Mouse (Mus musculus) liver, postnatal 0 days (tissue): ENCODE results near the gene Lingo3. TPM values are rescaled to one million over a fixed set of nuclear protein-coding genes. Genes with fewer than 3 reads are reported as not detected.

Experiments used
- ATAC-seq: fragments of 200-750 bp; cut with Nextera tagmentation; 2 replicates; pipeline ENCODE4 v1.8.0; 2017; ENCODE audit warnings: mild to moderate bottlenecking, moderate library complexity
- DNase-seq: peaks from one replicate; pipeline ENCODE4 v3.0.0-alpha.2; 2016
- H3K27ac ChIP-seq: fragments of 300-500 bp; sonication (generic); 2 replicates; pipeline ENCODE4 v1.5.1; 2014; ENCODE audit warnings: antibody characterized with exemption, moderate library complexity, mild to moderate bottlenecking, low read depth
- H3K27me3 ChIP-seq: fragments of 300-500 bp; sonication (generic); 2 replicates; pipeline ENCODE4 v1.6.1; 2014; ENCODE audit warnings: low read length, control low read depth, mixed read lengths; ENCODE audit not compliant: insufficient read depth
- H3K36me3 ChIP-seq: fragments of 300-500 bp; sonication (generic); replicated peaks from 2 replicates; pipeline ENCODE4 v1.6.1; 2014; ENCODE audit warnings: mild to moderate bottlenecking, control low read depth, low read length, moderate library complexity, mixed read lengths; ENCODE audit not compliant: insufficient read depth
- H3K4me1 ChIP-seq: fragments of 300-500 bp; sonication (generic); 2 replicates; pipeline ENCODE4 v1.6.1; 2014; ENCODE audit warnings: antibody characterized with exemption, mild to moderate bottlenecking, control low read depth; ENCODE audit not compliant: insufficient read depth
- H3K4me2 ChIP-seq: fragments of 300-500 bp; sonication (generic); 2 replicates; pipeline ENCODE4 v1.6.1; 2014; ENCODE audit warnings: low read depth, mild to moderate bottlenecking, low read length, moderate library complexity, mixed read lengths
- H3K4me3 ChIP-seq: fragments of 300-500 bp; sonication (generic); 2 replicates; pipeline ENCODE4 v1.5.1; 2014; ENCODE audit warnings: low read depth, low read length
- H3K9ac ChIP-seq: fragments of 300-500 bp; sonication (generic); replicated peaks from 2 replicates; pipeline ENCODE4 v1.6.1; 2014; ENCODE audit warnings: mild to moderate bottlenecking, moderate library complexity
- H3K9me3 ChIP-seq: fragments of 300-500 bp; sonication (generic); 2 replicates; pipeline ENCODE4 v1.6.1; 2016; ENCODE audit warnings: mild to moderate bottlenecking, control low read depth, low read length, mixed read lengths
- CTCF ChIP-seq: sonication (generic); IDR thresholded peaks from 2 replicates; pipeline ENCODE4 v1.5.1; 2016; ENCODE audit warnings: antibody characterized with exemption, low read depth
- EP300 ChIP-seq: IDR thresholded peaks from 2 replicates; pipeline ENCODE4 v1.6.1; 2016; ENCODE audit warnings: antibody characterized with exemption, low read depth, mild to moderate bottlenecking
- WGBS: fragments of 180-500 bp; shearing (Covaris S2); extraction: QIAGEN DNeasy Blood & Tissue Kit; methylation state at CpG from one replicate; pipeline ENCODE4 v1.1.7; 2014; ENCODE audit not compliant: insufficient replicate concordance; 5-methylcytosine and 5-hydroxymethylcytosine counted together
- polyA plus RNA-seq: library from polyadenylated mRNA; unstranded; fragments of >200 nt; fragmentation: Nextera tagmentation; extraction: Ambion mirVana; gene quantifications from 2 replicates; pipeline ENCODE4 v1.2.1, GENCODE M21; 2015

Lingo3 gene
- polyA plus RNA-seq, 1 experiment from 2014 or later: not detected

DNA sequence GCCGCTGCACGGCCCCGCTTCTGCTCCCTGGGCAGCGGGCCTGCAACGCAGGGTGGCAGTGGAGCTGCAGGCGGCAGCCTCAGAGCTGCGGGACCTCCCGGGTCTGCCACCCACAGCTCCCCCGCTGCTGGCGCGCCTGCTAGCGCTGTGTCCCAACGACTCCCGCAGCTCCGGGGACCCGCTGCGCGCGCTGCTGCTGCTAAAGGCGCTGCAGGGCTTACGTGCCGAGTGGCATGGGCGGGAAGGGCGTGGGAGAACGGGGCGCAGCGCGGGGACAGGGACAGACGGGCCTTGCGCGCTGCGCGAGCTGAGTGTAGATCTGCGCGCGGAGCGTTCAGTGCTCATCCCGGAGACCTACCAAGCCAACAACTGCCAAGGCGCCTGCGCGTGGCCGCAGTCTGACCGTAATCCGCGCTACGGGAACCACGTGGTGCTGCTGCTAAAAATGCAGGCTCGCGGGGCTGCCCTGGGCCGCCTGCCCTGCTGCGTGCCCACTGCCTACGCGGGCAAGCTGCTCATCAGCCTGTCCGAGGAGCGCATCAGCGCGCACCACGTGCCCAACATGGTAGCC is 36.7 kb downstream of the Lingo3 start:
- peaks cover 32% of the 10 kb centered on the region for H3K27me3 ChIP-seq
- peak; percentile 66 for DNase-seq
- TF ChIP-seq CTCF: 0 out of 2 replicates have a peak, but pooled peaks have one; percentile 12
- TF ChIP-seq EP300: no peak
- WGBS: 5% methylated on average over 53 of the region's 58 CpGs
- H3K36me3 ChIP-seq: peaks cover 32% of the 10 kb centered on the region
- no peak overlapping the region for H3K27ac ChIP-seq
- peak; percentile 55 for ATAC-seq
- H3K4me1 ChIP-seq: peaks cover 27% of the 10 kb centered on the region
- no peaks in the 10 kb centered on the region for H3K9me3 ChIP-seq
- H3K4me2 ChIP-seq: peak overlapping the region; percentile 76
- no peak overlapping the region; the same call in 1 of the 2 replicates for H3K9ac ChIP-seq
- H3K4me3 ChIP-seq: peak overlapping the region; percentile 32

DNA sequence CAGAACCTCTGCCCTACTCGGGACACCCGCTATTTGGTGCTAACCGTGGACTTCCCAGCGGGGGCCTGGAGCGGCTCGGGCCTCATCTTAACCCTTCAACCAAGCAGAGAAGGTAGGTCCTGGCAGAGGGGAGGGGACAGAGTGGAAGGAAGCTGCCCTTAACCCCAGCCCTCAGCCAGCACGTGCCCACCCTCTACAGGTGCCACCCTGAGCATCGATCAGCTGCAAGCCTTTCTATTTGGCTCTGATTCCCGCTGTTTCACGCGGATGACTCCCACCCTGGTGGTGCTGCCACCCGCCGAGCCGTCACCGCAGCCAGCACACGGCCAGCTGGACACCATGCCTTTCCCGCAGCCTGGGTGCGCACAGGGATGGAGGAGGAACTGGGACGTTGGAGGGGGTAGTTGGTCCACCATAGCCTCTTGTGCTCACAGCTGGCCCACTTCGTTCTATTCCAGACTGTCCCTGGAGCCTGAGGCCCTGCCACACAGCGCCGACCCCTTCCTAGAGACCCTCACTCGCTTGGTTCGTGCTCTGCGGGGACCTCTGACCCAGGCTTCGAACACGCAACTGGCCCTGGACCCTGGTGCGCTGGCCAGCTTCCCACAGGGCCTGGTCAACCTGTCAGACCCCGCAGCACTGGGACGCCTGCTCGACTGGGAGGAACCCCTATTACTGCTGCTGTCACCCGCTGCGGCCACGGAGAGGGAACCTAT is 37.3 kb downstream of the Lingo3 start:
- H3K27ac ChIP-seq: no peak overlapping the region
- H3K4me2 ChIP-seq: peak overlapping the region; percentile 76
- WGBS: 52% methylated on average over 34 of the region's 34 CpGs
- ATAC-seq (peak; percentile 5), DNase-seq (no peak)
- H3K4me3 ChIP-seq: peak overlapping the region; percentile 32
- H3K4me1 ChIP-seq: peaks cover 27% of the 10 kb centered on the region
- peaks cover 32% of the 10 kb centered on the region for H3K27me3 ChIP-seq
- H3K9ac ChIP-seq: no peak overlapping the region
- H3K9me3 ChIP-seq: no peaks in the 10 kb centered on the region
- TF ChIP-seq EP300 (no peak), CTCF (no peak)
- H3K36me3 ChIP-seq: peaks cover 39% of the 10 kb centered on the region

DNA sequence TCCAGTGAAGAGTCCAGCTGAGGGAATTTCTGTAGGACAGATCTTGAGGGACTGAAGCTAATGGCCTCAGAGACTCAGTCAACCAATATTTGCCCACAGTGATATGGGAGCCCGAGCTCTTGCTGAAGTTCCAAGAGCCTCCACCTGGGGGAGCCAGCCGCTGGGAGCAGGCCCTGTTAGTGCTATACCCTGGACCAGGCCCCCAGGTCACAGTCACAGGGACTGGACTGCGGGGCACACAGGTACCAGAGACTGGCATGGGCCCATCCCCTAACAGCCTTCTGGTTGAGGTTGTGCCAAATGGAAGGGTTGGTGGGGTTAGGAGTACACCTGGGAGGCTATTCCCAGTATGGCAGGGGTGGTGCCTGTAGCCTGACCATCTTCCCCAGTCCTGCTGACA is 37.9 kb downstream of the Lingo3 start:
- Histone ChIP-seq H3K9ac (no peak overlapping the region), H3K4me3 (no peak overlapping the region), H3K27me3 (peaks cover 32% of the 10 kb centered on the region), H3K9me3 (no peaks in the 10 kb centered on the region), H3K27ac (no peak overlapping the region), H3K36me3 (peaks cover 44% of the 10 kb centered on the region), H3K4me1 (peaks cover 27% of the 10 kb centered on the region), H3K4me2 (no peak overlapping the region)
- 10% methylated on average over 3 of the region's 3 CpGs for WGBS
- DNase-seq (peak; percentile 92), ATAC-seq (peak; percentile 78)
- no peak for TF ChIP-seq EP300
- TF ChIP-seq CTCF: peak; percentile 91

DNA sequence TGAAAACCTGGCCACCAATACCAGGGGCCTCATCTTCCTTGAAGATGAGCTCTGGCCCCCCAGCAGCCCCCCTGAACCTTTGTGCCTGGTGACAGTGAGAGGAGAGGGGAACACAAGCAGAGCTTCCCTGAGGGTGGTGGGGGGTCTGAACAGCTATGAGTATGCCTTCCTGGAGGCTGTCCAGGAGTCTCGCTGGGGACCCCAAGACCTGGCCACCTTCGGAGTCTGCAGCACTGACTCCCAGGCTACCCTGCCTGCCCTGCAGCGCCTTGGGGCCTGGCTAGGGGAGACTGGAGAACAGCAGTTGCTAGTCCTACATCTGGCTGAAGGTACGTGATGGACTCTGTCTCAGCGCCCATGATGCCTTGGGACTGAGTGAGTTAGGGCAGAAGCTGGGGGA is 38.5 kb downstream of the Lingo3 start:
- peaks cover 29% of the 10 kb centered on the region for H3K4me1 ChIP-seq
- no peak for DNase-seq
- no peak overlapping the region for H3K27ac ChIP-seq
- peaks cover 48% of the 10 kb centered on the region for H3K36me3 ChIP-seq
- no peak overlapping the region for H3K4me3 ChIP-seq
- WGBS: 67% methylated on average over 5 of the region's 5 CpGs
- H3K4me2 ChIP-seq: no peak overlapping the region
- H3K9me3 ChIP-seq: no peaks in the 10 kb centered on the region
- ATAC-seq: no peak
- TF ChIP-seq EP300 (no peak), CTCF (no peak)
- peaks cover 29% of the 10 kb centered on the region for H3K27me3 ChIP-seq
- no peak overlapping the region for H3K9ac ChIP-seq

DNA sequence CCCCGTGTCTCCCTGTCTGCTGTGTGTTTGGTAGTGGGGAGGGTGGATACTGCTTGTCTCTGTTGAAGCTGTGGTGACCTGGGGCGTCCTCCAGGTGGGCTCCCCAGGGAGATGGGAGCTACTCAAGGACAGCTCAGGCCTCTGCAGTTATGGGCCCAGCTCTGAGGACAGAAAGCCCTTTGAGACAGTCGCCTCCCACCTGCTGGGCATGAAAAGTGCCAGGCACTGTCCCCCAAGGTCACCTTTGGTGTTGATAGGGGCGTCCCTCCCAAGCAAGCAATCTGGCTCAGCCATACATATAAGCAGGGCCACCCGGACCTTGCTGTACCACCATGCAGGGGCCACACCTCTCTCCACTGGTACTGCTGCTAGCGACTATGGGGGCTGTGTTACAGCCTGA is 38.9 kb downstream of the Lingo3 start, which contains the start of gene Amh:
TSS of gene Amh (plus strand) at position 328 of the 400 bp plus-strand sequence.
- Histone ChIP-seq H3K4me2 (no peak within 1 kb of the TSS), H3K9ac (no peak within 1 kb of the TSS), H3K4me3 (no peak within 1 kb of the TSS), H3K4me1 (peaks cover 33% of the 10 kb centered on the region), H3K9me3 (no peaks in the 10 kb centered on the region), H3K27ac (no peak within 1 kb of the TSS), H3K36me3 (peaks cover 48% of the 10 kb centered on the region), H3K27me3 (peaks cover 25% of the 10 kb centered on the region)
- no peak for DNase-seq
- no peak for ATAC-seq
- no peak for TF ChIP-seq EP300
- no peak for TF ChIP-seq CTCF
- 67% methylated on average over 6 of the region's 6 CpGs for WGBS

DNA sequence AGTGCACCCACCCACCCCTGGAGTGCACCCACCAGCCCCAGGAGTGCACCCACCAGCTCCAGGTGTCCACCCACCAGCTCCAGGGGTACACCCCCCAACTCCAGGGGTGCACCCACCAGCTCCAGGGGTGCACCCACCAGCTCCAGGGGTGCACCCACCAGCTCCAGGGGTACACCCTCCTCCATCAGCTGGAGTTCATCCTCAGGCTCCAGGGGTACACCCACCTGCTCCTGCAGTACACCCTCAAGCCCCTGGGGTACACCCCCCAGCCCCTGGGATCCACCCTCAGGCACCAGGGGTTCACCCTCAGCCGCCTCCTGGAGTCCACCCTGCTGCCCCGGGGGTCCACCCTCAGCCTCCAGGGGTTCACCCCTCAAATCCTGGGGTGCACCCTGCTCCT is 39.5 kb downstream of the Lingo3 start:
- peaks cover 38% of the 10 kb centered on the region for H3K4me1 ChIP-seq
- 100% methylated on average over 2 of the region's 2 CpGs for WGBS
- TF ChIP-seq CTCF: no peak
- TF ChIP-seq EP300: no peak

More for the DNA sequence above, 39.5 kb downstream of the Lingo3 start:
- Histone ChIP-seq H3K27me3 (peaks cover 20% of the 10 kb centered on the region), H3K9ac (no peak overlapping the region), H3K4me2 (no peak overlapping the region), H3K36me3 (peaks cover 48% of the 10 kb centered on the region), H3K9me3 (no peaks in the 10 kb centered on the region), H3K4me3 (no peak overlapping the region), H3K27ac (no peak overlapping the region)
- ATAC-seq (no peak), DNase-seq (no peak)
